Mouse (Mus musculus) spleen, adult 12 weeks (tissue): ENCODE measurements around the gene Zbbx.

Experiments used
- DNase-seq: peaks from one replicate; pipeline ENCODE4 v3.0.0; 2022; ENCODE audit warnings: low spot score

The Zbbx gene

DNA sequence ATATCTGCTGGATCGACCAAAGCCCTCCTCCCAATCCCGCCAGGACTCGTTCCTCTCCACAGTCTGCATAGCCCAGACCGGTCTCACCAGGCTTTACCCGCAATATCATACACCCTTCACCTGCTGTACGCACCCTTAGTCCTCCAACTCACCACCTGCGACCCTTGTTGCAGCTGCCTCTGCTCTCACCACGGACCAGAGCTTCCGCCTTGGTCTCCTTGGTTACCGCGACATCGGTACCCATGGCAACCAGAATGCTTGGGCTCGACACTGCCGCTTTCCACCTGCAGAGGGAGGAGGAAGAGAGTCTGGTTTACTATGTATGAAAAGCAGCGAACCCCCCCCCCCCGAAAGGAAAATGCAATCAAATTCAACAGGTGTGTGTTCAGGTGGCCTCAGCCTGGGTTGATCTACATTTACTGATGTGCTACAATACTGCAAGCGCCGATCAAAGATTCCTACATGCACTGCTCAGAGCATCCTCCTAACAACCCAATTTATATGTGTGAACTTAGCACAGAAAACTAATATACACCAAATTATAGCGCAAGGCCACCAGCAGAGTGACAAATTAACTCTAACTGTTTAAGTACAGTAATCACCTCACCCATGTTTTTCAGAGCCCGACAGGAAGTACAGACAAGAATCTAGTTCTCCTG is at the start of gene Zbbx:
Gene Zbbx (minus strand): TSS at position 197 of the 659 bp plus-strand sequence.
- no peak for DNase-seq

DNA sequence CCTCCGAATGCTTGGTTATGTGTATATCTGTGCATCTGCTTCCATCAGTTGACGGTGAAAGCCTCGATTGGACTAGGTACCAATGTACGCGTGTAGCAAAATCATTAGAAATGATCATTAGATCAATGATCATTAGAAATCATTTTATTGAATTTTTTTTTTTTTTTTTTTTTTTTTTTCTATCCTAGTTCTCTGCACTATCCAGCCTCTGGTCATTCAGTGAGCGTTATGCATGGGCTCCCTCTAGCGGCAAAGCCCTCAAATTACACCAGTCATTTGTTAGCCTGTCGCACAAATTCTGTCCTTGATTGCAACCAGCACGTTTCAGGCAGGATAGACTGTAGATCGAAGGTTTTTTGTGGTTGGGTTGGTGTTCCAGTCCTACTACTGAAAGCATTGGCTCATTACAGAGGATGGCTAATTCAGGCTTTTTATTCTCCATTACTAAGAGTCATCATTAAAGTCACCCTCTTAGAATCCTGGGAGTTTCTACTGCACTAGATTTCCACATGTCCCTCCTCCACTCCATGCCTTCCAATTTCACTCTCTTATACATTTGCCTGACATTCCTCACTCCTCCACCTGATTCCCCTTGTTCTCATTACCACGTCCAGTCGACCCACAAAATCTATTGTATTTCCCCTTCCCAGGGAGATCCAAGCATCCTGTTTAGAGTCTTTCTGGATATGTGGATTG is 38.1 kb upstream of the Zbbx start:
- DNase-seq, result peak; percentile 15

DNA sequence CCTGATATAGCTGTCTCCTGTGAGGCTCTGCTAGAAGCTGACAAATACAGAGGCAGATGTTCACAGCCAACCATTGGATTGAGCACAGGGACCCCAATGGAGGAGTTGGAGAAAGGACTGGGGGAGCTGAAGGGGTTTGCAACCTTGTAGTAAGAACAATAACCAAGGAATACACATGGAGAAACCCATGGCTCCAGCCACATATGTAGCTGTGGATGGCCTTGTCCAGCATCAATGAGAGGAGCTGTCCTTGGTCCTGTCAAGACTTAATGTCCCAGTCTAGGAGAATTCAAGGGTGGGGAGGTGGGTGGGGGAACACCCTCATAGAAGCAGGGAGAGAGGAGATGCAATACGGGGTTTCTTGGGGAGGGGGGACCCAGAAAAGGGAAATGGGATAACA is 17.8 kb upstream of the Zbbx start:
- DNase-seq, result no peak

DNA sequence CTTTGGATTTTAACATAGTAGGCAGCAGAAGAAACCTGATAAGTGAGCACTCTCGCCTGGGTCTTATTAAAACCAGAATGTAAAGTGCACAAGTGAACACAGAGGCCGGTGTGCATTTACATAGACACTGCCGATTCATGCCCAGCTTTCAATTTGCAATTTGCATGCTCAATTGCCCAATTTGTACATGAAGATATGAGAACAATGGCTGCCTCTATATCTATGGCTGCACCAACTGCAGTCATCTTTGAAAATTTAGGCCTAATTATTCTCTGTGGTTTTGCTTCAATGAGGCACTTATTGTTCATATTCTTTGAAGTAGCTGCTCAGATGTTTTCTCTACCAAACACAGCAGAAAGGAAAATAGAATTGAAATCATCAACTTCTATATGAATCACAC is 23.0 kb downstream of the Zbbx start:
- DNase-seq, result no peak

DNA sequence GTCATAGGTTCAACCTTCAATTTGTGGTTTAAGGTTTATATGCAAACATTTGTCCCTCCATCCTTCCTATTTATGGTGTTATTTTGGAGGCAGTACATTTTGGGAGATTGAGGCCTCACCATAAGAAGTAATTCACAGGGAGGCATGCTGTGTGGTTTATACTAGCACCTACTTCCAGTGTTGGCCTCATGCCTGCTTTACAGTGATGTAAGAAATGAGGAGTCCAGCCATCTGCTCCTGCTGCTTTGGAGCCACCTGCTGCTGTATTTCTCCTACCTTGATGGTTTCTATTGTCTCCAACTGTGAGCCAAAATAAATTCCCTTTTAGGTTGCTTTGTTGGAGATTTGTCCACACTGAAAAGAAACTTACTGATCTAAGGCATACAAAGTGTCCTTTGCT is 60.0 kb downstream of the Zbbx start:
- DNase-seq, result no peak

DNA sequence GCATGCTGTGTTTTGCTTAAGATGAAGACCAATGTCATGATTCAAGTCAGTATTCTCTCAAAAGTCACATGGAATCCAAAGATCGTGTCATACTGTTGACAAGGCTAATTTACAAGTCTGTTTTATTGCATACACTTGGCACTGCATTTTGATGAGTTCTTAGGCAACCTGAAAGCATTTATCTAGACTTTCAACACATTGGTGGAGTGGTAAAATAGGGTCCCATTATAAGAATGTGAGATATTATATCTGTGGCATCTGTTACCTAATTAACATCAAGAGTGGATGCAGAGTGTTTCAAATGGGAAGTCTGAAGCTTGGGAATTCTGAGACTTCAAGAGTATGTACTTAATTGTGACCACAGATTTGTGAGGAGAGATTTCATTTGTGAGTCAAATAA is 79.1 kb downstream of the Zbbx start:
- no peak for DNase-seq

DNA sequence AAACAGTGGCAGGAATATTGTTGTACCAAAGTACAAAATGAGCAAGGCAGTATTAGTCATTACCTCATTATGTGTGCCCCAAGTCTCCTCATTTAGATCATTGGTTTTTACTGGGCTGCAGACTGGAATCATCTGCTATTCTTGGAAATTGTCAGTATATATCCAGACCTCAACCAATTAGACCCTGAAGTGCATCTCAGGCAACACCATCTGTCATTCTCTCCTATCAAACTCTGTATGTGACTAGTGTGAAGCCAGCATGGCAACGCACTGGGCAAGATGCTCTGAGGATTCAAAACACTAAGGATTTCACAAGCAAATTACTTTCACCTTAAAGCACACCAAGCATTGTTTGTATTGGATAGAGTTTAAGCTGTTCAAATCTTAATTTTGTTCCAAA is 85.9 kb downstream of the Zbbx start:
- no peak for DNase-seq

DNA sequence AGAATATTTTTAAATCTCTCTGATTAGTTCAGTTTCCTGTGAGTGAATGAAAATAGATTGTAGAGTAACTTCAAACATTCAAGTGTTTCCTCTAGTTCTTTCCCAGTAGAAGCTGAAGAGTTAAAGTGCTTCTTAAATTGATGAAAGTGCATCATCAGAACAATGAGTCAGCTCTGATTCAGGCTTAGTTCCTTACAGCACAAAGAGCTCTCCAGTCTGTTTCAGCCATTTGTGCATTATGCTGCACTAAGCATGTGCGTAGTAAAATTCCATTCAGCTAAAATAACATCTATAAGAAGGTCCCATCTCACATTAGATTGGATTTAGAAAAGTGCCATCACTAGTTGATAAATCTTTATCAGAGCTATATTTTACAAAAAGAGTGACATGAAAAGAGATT is 155.1 kb downstream of the Zbbx start:
- DNase-seq, result no peak
